Mouse (Mus musculus) myocyte (in vitro differentiated cells): ENCODE data around the gene Rps12-ps3.

Source experiments
- E2F4 ChIP-seq: IDR thresholded peaks from one replicate; pipeline ENCODE4 v1.6.1; 2011; ENCODE audit warnings: mild to moderate bottlenecking, control low read depth, moderate library complexity; ENCODE audit not compliant: insufficient read depth
- MAX ChIP-seq: IDR thresholded peaks from one replicate; pipeline ENCODE4 v1.6.1; 2011; ENCODE audit warnings: low read depth, mild to moderate bottlenecking, control low read depth
- MYOG ChIP-seq, 3 experiments: IDR thresholded peaks; one replicate each; pipeline ENCODE4 v1.6.1; 2011; ENCODE audit warnings: control low read depth in 2 of 3, low read depth in 2 of 3, mild to moderate bottlenecking in 2 of 3; ENCODE audit not compliant: insufficient read length in 2 of 3, control insufficient read depth in 1 of 3, insufficient read depth in 1 of 3
- POLR2A ChIP-seq: IDR thresholded peaks from one replicate; pipeline ENCODE4 v1.6.1; 2011; ENCODE audit warnings: low read depth, mild to moderate bottlenecking, control low read depth, moderate library complexity; ENCODE audit not compliant: insufficient read length
- POLR2AphosphoS2 ChIP-seq: IDR thresholded peaks from one replicate; pipeline ENCODE4 v1.6.1; 2011; ENCODE audit warnings: low read depth, control low read depth; ENCODE audit not compliant: insufficient read length
- TCF12 ChIP-seq: IDR thresholded peaks from one replicate; pipeline ENCODE4 v1.6.1; 2011; ENCODE audit warnings: mild to moderate bottlenecking, control low read depth; ENCODE audit not compliant: poor library complexity, insufficient read depth, severe bottlenecking
- TCF3 ChIP-seq: IDR thresholded peaks from one replicate; pipeline ENCODE4 v1.6.1; 2011; ENCODE audit warnings: low read depth, control low read depth; ENCODE audit not compliant: insufficient read length
- USF1 ChIP-seq: IDR thresholded peaks from one replicate; pipeline ENCODE4 v1.6.1; 2011; ENCODE audit warnings: low read depth, mild to moderate bottlenecking, control low read depth, moderate library complexity

- TF ChIP-seq E2F4: no peak
- no peak for TF ChIP-seq TCF3
- TF ChIP-seq TCF12: no peak
- no peak for TF ChIP-seq POLR2A
- TF ChIP-seq MAX: no peak
- TF ChIP-seq USF1: no peak
- no peak for TF ChIP-seq MYOG (IDR thresholded peaks at IDR 0.05; ENCODE audit: control insufficient read depth in 1 of 3, insufficient read depth in 1 of 3, insufficient read length in 2 of 3, low read depth in 2 of 3)
- TF ChIP-seq POLR2AphosphoS2: no peak
Observed at GRCm38 (mm10) chr19:59363666-59364065, 41.6 kb downstream of the Rps12-ps3 start.
